Mouse (Mus musculus): ENCODE results near the gene Snrnp35. TPM values are rescaled to one million over a fixed set of nuclear protein-coding genes. Genes with fewer than 3 reads are reported as not detected.

The Snrnp35 gene
- total RNA-seq (2023), result 7.9 and 11.7 TPM in 2 replicates

DNA sequence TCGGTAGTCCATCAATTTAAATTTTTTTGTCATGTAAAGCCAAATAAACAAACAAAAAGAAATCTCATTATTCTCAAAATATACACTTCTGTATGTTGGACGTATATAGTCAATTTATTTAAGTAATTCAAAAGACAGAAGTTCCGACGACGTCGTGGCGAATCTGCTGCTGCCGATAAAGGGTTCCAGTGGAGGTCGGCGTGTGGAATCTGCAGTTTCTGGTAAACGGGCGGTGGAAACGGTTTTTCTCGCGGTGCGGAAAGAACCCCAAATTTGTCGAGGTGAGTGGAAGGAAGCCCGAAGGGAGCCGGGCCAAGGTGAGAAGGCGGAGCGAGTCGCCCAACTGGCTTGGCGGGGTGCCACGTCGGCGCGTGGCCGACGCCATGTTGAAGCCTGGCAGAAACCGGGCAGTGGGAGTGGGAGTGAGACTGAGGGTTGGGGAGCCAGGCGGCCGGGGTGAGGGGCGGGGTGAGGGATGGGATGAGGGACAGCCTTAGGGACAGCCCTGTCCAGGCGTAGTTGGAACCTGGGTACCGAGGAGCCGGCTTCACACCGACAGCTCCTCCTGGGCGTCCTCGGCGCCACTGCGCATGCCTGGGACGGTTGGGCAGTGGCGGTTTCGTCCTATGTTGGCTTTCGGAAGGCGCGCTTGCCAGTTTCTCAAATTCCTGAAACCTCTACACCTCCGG lies at the start of gene Snrnp35:
Snrnp35 (plus strand) TSS at position 169 of the 689 bp plus-strand sequence.

GRCm38 (mm10) chr5:124439447-124440093 lies 43.4 kb upstream of the Snrnp35 start, which contains the start of gene Kmt5a:
Gene Kmt5a (plus strand): TSS chr5:124439930.

DNA sequence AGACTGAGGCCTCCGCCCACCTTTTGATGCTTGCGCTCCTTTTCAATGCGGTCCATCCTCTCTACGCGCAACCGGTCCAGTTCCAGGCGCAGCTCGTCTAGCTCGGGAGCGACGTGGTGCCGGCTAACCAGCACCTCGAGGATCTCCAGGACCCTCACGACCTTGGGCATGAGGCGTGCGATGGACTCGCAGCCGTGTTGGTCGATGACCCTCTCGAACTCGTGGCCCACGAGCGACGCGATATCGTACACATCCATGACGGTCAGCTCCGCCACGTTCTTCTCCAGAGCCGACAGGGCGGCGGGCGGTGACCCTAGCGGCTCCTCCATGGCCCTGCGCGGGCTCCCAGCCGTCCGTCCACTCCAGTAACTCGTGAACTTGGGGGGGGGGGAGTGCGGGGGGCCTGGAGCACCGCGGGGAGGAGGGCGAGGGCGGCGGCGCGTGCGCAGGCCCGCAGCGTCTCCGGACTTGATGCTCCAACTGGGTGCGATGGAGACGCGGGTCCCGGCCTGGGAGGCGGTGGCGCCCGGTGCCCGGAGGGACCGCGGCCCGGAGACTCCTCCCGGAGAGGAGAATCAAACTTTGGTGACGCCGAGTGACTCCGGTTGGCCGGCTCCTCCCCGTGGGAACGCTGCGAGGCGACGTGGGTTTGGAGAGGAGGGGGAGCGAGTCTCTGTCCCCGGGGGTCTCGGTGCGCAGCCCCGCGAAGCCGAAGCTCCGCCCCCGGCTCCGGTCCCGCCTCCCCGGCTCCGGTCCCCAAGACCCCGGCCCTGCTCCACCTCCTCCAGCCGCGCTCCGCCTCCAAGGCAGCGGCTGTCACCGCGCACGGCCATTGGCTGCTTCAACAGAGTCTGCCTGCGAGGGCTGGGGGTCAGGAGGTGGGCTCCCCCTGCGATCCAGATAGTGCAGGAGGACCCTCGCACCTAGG lies 48.0 kb downstream of the Snrnp35 start, which contains the start of gene Rilpl1:
Rilpl1 (minus strand) TSS at position 737 of the 928 bp plus-strand sequence.

GRCm38 (mm10) chr5:124540383-124540786 lies 57.5 kb downstream of the Snrnp35 start, which contains the start of gene Tmed2:
Gene Tmed2 (plus strand): TSS chr5:124540695.

Other genes with a start within 250 kb of the Snrnp35 start
- 1.9 and 2.1 TPM in 2 replicates for gene Pitpnm2, start 233.4 kb upstream of the Snrnp35 start, total RNA-seq (2023)
- gene Mphosph9, start 155.2 kb upstream of the Snrnp35 start, total RNA-seq (2023), result 11.6 TPM in 2 replicates
- 2.2 and 3.0 TPM in 2 replicates for gene 2810006K23Rik, start 155.0 kb upstream of the Snrnp35 start, total RNA-seq (2023)
- 74.1 and 82.2 TPM in 2 replicates for gene Cdk2ap1, start 120.1 kb upstream of the Snrnp35 start, total RNA-seq (2023)
- gene Sbno1, start 57.1 kb upstream of the Snrnp35 start, total RNA-seq (2023), result 211 and 313 TPM in 2 replicates
- 150 and 176 TPM in 2 replicates for gene Kmt5a, start 43.2 kb upstream of the Snrnp35 start, total RNA-seq (2023)
- 94.9 and 111 TPM in 2 replicates for gene Rilpl2, start 4.8 kb upstream of the Snrnp35 start, total RNA-seq (2023)
- 0.68 and 1.9 TPM in 2 replicates for gene Rilpl1, start 48.3 kb downstream of the Snrnp35 start, total RNA-seq (2023)
- 150 and 151 TPM in 2 replicates for gene Tmed2, start 57.6 kb downstream of the Snrnp35 start, total RNA-seq (2023)
- 9.6 and 18.9 TPM in 2 replicates for gene Ddx55, start 69.7 kb downstream of the Snrnp35 start, total RNA-seq (2023)
- gene Eif2b1, start 96.0 kb downstream of the Snrnp35 start, total RNA-seq (2023), result 13.7 and 21.4 TPM in 2 replicates
- gene Gtf2h3, start 96.0 kb downstream of the Snrnp35 start, total RNA-seq (2023), result 2.6 and 4.6 TPM in 2 replicates
- gene Atp6v0a2, start 145.4 kb downstream of the Snrnp35 start, total RNA-seq (2023), result 26.6 and 35.9 TPM in 2 replicates
- gene Dnah10, start 242.0 kb downstream of the Snrnp35 start, total RNA-seq (2023), result not detected in 2 replicates

Measured in neutrophil, adult 65 days (primary cell).